Comparison of ENCODE assay signal across 21 mouse cellular contexts in genomic region chr2:157441363-157441762, GRCm38 (mm10). TPM values are rescaled to one million over a fixed set of nuclear protein-coding genes. Genes with fewer than 3 reads are reported as not detected.
DNase-seq lines count a peak whose midpoint lies in the region; ATAC-seq and TF ChIP-seq lines count a peak whose summit lies in the region.
"Had no signal": no experiment of that assay in that cellular context is flagged by ENCODE, and none has a peak within 500 bp of the region (broad histone marks: within the 10 kb centered on the region; RNA-seq: fewer than 3 reads in every experiment).

No protein-coding gene starts in this region.

- WGBS in forebrain, postnatal 0 days, result 100% methylated on average over 1 of the region's 1 CpGs
- 93% methylated on average over 1 of the region's 1 CpGs for WGBS in forebrain, embryonic 11.5 days

- no peak for DNase-seq in forebrain, postnatal 0 days
- DNase-seq in forebrain, embryonic 11.5 days (ENCODE audit: low spot score), result no peak
- no peak for DNase-seq in left cerebral cortex, adult 2 months (ENCODE audit: extremely low spot score in 1 of 2, low spot score in 2 of 2)
- DNase-seq in left cerebral cortex, postnatal 25 days (ENCODE audit: low spot score in 2 of 2), result no peak
- DNase-seq in brain, embryonic 14.5 days (ENCODE audit: low read depth), result no peak
- DNase-seq in layer of hippocampus, adult 9-11 months, result no peak
- DNase-seq: adrenal gland, adult 2 months; cerebellum, adult 9-10 months; gastrocnemius, postnatal 25 days; heart, postnatal 14 days; right cerebral cortex, postnatal 25 days; thymus, postnatal 36 days had no signal

- H3K4me3 ChIP-seq in forebrain, postnatal 0 days (ENCODE audit: low read depth, low read length), result no peak overlapping the region
- H3K4me3 ChIP-seq in forebrain, embryonic 11.5 days (ENCODE audit: low read depth, low read length), result no peak overlapping the region
- no peak overlapping the region for H3K4me3 ChIP-seq in left cerebral cortex, adult 2 months
- no peak overlapping the region for H3K4me3 ChIP-seq in E14TG2a.4 (replicated peaks; ENCODE audit: low read length)
- H3K4me3 ChIP-seq: embryonic facial prominence, embryonic 13.5 days; limb, embryonic 12.5 days; midbrain, embryonic 13.5 days; myocyte; neural tube, embryonic 15.5 days had no signal

- no peaks in the 10 kb centered on the region for H3K4me1 ChIP-seq in forebrain, postnatal 0 days (ENCODE audit: insufficient read depth)
- H3K4me1 ChIP-seq in forebrain, embryonic 11.5 days (replicated peaks; ENCODE audit: control insufficient read depth, insufficient read depth, low read length), result no peaks in the 10 kb centered on the region
- peaks cover 37% of the 10 kb centered on the region for H3K4me1 ChIP-seq in E14TG2a.4 (replicated peaks; ENCODE audit: low read depth, low read length)
- H3K4me1 ChIP-seq: limb, embryonic 12.5 days had no signal

- H3K4me2 ChIP-seq in forebrain, postnatal 0 days (ENCODE audit: low read depth), result no peak overlapping the region
- H3K4me2 ChIP-seq in forebrain, embryonic 11.5 days (ENCODE audit: low read depth, low read length, severe bottlenecking), result no peak overlapping the region
- H3K4me2 ChIP-seq: embryonic facial prominence, embryonic 13.5 days; heart, embryonic 11.5 days; limb, embryonic 12.5 days; midbrain, embryonic 13.5 days; neural tube, embryonic 15.5 days had no signal

- no peaks in the 10 kb centered on the region for H3K9me3 ChIP-seq in forebrain, postnatal 0 days (ENCODE audit: low read length)
- H3K9me3 ChIP-seq in forebrain, embryonic 11.5 days (ENCODE audit: control insufficient read depth, low read length), result no peaks in the 10 kb centered on the region
- peaks cover 29% of the 10 kb centered on the region for H3K9me3 ChIP-seq in E14TG2a.4 (ENCODE audit: low read length)
- H3K9me3 ChIP-seq: neural tube, embryonic 15.5 days had no signal

- peaks cover 24% of the 10 kb centered on the region for H3K36me3 ChIP-seq in forebrain, postnatal 0 days (ENCODE audit: insufficient read depth)
- peaks cover 10% of the 10 kb centered on the region for H3K36me3 ChIP-seq in forebrain, embryonic 11.5 days (ENCODE audit: control insufficient read depth, insufficient read depth, low read length)
- H3K36me3 ChIP-seq in E14TG2a.4 (ENCODE audit: insufficient read depth, low read length), result peaks cover 71% of the 10 kb centered on the region

- ATAC-seq in forebrain, postnatal 0 days, result no peak
- ATAC-seq in forebrain, embryonic 11.5 days (replicated peaks; ENCODE audit: low FRiP score), result no peak
- ATAC-seq: hindbrain, embryonic 16.5 days; midbrain, embryonic 13.5 days had no signal

- no peaks in the 10 kb centered on the region for H3K27me3 ChIP-seq in forebrain, postnatal 0 days (ENCODE audit: insufficient read depth, low read length)
- no peaks in the 10 kb centered on the region for H3K27me3 ChIP-seq in forebrain, embryonic 11.5 days (ENCODE audit: control insufficient read depth, insufficient read depth, low read length)
- H3K27me3 ChIP-seq in E14TG2a.4 (ENCODE audit: insufficient read depth, low read length), result no peaks in the 10 kb centered on the region
- H3K27me3 ChIP-seq: embryonic facial prominence, embryonic 13.5 days; limb, embryonic 12.5 days; midbrain, embryonic 13.5 days; neural tube, embryonic 15.5 days had no signal

- intact Hi-C loops in left cerebral cortex, adult 2 months (cut with DNase I), result no loop called here
- intact Hi-C loops in left cerebral cortex, postnatal 25 days (cut with DNase I), result no loop called here

- no peak overlapping the region for H3K27ac ChIP-seq in forebrain, postnatal 0 days (ENCODE audit: low read depth, low read length)
- H3K27ac ChIP-seq in forebrain, embryonic 11.5 days (ENCODE audit: low read depth, low read length), result no peak overlapping the region
- H3K27ac ChIP-seq in left cerebral cortex, adult 2 months, result no peak overlapping the region
- H3K27ac ChIP-seq: embryonic facial prominence, embryonic 13.5 days; limb, embryonic 12.5 days; macrophage; midbrain, embryonic 13.5 days; neural tube, embryonic 15.5 days had no signal

- TF ChIP-seq CTCF in forebrain, postnatal 0 days (IDR thresholded peaks at IDR 0.05; ENCODE audit: low read depth), result peak; percentile 41
- peak; percentile 39 for TF ChIP-seq CTCF in left cerebral cortex, adult 2 months (IDR thresholded peaks at IDR 0.05)
- TF ChIP-seq CTCF in E14TG2a.4 (conservative IDR thresholded peaks at IDR 0.05; ENCODE audit: low read length), result peak; percentile 54
- TF ChIP-seq CTCF in brain, embryonic 14.5 days (IDR thresholded peaks at IDR 0.05; ENCODE audit: borderline replicate concordance, extremely low read depth, insufficient read depth, insufficient read length), result peak; percentile 36; the same call in 1 of the 2 replicates

- H3K9ac ChIP-seq in forebrain, postnatal 0 days, result no peak overlapping the region
- H3K9ac ChIP-seq in forebrain, embryonic 11.5 days (ENCODE audit: low read length), result no peak overlapping the region
- H3K9ac ChIP-seq: embryonic facial prominence, embryonic 13.5 days; limb, embryonic 12.5 days; midbrain, embryonic 13.5 days; neural tube, embryonic 15.5 days had no signal

- TF ChIP-seq POLR2A in brain, embryonic 14.5 days (IDR thresholded peaks at IDR 0.05; ENCODE audit: borderline replicate concordance, extremely low read depth, insufficient read depth, insufficient read length, poor library complexity, severe bottlenecking), result no peak

RNA-seq across cellular contexts. Expression of gene Src, which starts 23.1 kb away (rescaled TPM):
- 96.0 and 124 TPM in 2 replicates for total RNA-seq in forebrain, postnatal 0 days (2014; rRNA removed)
- 22.8 and 29.1 TPM in 2 replicates for polyA plus RNA-seq in forebrain, postnatal 0 days (2015; fragmentation: Nextera tagmentation; extraction: Ambion mirVana)
- polyA plus RNA-seq in forebrain, embryonic 11.5 days (2014; fragmentation: Nextera tagmentation; extraction: Ambion mirVana), result 20.3 and 23.2 TPM in 2 replicates
- 100 to 1,000 TPM; 133 to 134 TPM for total RNA-seq in left cerebral cortex, adult 2 months (2021)
- 100 to 1,000 TPM; 116 to 137 TPM for total RNA-seq in left cerebral cortex, postnatal 25 days (2021)
- polyA plus RNA-seq in brain, embryonic 14.5 days (2012; rRNA removed), result 87.7 and 98.1 TPM in 2 replicates
